Mouse (Mus musculus) induced T-regulatory cell, adult 2 months (primary cell): ENCODE data around the gene Ptp4a2.

ENCODE experiments used
- DNase-seq: peaks from one replicate; pipeline ENCODE4 v3.0.0-alpha.2; 2012; ENCODE audit warnings: low read depth

Gene Ptp4a2

DNA sequence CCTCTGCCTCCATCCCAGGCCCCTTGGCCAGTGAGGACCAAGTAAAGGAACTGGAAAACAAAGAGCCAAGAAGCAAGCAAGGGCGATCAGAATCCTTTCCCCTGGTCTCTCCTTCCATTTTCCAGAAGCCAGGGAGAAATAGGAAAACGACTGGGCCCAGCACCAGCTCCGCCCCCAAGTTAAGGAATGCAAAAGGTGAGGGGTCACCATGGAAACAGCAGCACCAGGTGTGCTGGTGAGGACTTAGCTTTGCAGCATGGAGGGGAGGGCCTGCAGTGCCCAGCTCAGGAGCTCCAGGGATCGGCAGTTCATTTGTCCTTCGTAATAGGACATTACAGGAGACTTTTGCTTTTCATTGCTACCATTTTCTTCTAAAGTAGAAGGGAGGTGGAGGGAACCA, 13.0 kb upstream of the Ptp4a2 start:
- DNase-seq = no peak

DNA sequence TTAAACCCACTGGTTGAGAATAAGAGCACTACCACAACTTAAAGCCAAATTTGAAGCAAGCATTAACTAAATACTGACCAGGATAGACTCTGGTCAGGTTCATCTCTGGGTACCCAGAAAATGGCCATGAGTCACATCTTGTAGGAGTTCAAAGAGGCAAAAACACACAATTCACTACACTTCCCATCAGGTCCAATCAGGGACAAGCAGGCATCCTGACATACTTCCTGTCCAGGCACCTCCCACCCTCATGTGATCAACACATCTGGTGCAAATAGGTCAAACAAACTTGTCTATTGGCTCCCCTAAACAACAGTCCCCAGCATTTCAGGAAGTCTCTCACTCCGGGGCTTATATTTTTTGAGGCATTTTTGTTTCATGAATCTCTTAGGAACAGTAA, 7.7 kb upstream of the Ptp4a2 start:
- peak; percentile 66 for DNase-seq

DNA sequence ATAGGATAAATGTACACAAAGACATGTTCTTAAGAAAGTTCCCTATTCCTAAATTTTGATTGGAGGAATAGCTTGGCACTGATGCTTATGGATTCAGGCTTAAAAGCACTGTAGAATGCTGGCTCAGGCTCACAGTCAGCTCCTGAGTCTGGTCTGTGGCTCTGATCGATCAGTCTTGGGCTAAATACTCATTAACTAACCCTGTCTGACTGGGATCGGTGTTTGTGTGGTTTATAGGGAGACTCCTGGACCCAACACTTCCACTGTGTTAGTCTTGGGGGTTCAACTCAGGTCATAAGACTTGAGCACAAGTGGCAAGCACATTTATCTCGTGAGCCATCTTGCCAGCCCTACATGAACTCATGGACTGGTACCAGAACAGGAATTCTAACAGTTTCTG, 6.0 kb upstream of the Ptp4a2 start:
- DNase-seq = no peak

DNA sequence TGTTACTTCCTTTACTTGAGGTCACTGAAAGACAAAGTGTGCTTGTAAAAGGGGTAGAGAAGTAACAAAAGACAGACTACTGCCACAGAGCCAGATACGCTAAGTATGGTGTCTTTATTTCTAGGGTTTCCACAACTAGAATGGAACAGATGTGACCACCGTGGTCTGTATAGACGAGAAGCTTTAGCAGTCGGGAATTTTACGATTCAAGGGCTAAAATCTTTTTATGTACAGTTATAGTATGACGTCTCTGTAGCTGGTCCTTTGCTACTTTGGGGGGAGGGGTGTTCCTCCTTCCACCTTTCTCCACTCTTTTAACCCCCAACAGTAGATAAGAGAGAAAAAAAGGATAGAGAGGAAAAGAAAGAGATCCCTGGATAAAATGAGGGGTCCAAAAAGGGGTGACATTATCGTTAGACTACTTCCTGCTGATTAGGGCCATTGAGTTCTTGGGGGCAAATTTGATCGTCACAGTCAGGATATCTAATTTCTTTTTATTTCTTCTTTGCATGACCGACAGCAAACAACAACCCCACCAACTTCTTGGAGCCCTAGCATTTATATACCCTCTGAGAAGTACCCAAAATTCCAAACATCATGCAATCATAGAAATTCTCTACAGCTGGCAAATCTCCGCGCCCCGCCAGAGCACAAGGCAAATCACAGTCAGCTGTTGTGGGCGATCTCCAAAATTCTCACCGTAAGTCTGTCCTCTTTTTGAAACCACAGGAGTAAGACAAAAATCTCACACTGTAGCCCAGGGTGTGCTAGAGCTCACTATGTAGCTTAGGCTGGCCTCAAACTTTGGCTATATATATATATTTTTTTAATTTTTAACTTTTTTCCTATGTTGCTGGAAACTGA, 818 bp downstream of the Ptp4a2 start:
- peak; percentile 71 for DNase-seq

DNA sequence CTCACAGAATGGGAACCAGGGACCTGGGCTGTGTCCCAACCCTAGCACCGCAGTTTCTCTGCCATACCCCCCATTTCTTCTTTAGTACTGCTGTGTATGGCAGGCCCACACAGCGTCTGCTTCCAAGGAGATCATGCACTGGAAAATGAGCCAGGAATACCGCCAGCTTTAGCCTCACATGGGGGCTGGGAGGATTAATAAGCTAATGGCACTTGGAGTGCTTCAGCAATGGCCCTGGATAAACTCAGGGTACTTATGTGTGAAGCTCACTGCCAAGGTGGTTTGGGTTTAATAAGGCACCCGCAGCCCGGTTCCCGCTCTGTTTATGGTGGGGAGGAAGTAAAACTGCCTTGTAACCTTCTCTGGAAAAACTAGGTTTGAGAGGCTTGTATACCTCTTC, 6.6 kb downstream of the Ptp4a2 start:
- DNase-seq = no peak

DNA sequence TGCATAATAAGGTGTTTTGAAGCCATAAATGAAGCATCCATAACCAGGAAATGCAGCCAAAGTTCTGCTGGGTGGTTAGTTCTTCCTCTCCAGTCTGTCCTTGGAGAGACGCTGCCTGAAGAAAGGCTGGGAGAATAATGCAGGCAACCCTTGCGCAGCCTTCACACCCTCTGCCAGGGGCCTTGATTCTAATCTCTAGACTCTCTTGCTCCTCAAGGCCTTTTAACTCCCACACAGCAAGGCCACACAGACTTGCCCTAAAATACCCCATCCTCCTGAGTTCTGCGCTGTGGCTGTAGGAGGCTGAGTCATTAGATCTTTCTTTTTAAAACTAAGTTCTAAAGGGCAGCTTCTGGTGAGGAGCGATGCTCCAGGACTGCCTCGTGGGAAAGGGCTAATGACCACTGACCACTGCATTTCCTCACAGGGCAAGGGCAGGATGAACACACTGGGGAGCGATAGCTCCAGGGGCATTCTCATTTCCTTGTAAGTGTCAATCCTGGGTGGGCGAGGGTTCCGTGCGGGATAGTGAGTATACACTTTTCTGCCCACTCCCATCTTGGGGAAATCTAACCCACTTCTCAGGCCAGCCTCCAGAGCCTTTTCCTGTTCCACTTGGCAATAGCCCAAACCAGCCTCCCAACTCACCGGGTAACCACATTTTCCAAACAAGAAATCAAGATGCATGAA, 7.6 kb downstream of the Ptp4a2 start:
- peak; percentile 77 for DNase-seq

DNA sequence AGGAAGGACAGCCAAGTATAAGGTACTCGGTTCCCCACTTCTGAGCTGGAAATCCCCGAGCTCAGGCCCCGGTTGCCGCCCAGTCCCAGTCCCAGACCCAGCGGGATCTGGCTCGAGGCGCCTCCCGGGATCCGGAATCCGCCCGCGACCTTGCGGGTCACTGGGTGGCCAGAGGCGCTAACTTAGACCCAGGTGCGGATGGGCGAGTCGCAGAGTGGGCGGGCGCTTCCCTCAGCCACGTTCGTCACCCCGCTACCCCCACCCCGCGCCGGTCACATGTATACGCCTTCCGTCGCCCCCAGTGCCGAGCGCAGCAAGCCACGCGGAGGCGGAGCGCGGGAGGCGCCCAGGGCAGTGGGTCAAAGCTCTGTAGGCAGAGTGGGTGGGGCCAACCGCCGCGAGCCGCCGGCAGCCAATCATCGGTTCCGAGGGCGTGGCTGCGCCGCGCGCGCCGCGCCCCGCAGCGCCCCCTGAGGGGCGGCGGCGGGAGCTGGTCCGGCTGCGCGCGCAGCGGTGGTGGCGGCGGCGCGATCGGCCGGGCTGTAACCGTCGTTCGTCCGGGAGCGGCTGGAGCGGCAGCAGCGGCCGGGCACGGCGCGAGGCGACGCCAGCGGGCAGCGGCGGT, 8.8 kb downstream of the Ptp4a2 start:
- DNase-seq = peak; percentile 98

DNA sequence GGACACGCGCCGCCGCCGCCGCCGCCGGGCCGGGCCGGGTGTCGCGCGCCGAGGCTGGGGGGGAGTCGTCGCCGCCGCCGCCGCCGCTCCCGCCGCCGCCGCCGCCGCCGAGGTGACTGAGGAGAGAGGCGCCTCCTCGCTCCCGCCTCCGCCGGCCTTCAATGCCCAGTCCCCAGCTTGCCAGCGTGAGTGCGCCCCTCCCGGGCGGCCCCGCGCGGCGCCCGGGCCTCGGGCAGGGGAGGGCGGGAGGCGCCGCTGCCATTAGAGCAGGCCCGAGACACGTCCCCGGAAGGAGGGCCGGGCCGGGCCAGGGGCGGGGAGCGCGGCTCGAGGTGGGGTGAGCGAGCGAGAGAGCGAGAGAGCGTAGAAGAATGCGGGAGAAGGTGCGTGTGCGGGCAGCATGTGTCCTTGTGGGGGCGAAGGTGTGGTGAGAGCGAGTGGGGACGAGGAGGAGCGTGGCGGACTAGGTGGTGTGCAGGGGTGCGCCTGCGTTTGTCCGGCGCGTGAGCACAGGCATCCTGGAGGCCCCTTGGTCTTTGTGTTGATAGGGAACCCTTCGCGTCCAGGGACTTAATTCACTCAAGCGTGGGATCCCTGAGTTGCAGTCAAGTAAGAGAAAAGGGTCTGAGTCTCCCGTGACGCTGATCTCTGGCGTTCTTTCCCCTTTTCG, 9.5 kb downstream of the Ptp4a2 start:
- peak; percentile 90 for DNase-seq

DNA sequence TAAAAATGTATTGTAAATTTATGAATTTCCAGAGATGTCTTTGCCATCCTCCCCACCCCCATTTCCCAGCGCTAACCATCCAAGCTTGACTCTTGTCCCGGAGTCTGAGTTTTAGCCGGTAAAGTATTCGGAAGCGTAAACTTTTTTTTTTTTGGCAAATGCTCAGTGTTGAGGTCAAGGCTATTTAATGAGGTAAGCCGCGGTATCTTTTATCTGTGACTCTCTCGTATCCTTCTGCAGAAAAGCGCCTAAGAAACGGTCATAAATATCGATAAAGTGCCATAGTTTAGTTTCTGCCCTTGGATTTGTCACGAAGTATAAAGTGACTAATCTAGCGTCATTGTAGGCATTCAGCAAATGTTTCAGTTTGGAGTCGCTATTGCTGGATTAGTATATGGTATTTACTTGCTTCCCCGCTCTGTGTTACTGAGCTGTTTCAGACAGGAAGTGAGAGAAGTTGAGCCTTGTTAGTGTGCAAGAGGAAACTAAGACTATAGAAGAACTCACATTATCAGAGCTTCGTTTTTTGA, 10.1 kb downstream of the Ptp4a2 start:
- peak; percentile 88 for DNase-seq

DNA sequence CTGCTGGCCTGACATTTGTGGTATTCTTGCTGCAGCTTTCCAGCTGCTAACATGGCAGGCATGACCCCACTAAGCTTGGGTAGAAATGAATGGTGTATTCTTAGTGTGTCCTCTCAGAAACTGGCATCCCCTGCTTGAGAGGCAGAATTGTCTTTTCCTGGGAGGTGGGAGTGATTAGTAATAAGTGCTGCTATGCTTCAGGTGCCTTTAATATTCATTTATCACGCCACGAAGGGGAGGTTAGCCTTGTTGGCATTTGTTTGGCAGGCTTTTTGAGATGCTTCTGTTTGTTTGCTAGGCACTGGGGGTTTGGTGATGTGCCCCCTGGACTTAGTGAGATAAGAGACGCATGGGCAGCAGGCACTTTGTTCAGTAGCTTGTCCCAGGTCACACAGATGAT, 11.3 kb downstream of the Ptp4a2 start:
- peak; percentile 56 for DNase-seq

DNA sequence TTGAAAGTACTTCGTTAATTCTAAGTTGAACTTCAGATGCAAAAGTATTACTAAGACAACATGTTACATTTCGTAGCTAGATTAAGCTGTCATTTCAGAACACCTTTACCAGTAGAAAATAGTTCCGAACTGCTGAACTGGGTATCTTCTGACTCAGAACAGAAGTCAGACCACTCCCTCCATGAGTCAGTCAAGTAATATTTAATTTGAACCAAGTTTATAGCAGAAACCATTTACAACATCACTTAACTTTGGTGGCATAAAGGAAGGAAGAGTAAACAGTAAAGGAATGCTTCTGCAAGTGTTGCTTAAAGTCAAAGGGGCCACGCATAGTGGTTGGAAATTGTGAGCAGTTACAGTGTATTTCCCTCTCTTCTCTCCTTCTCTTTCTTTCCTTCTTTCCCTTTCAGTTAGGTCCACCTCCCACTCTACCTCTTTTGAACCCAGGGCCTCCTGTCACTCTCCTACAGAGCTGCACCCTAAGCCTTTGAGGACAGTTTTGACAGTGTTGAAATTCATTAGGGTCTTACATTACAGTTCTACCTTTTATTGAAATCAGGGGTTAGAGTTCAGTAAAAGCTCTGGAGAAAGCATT, 12.3 kb downstream of the Ptp4a2 start:
- peak; percentile 74 for DNase-seq

DNA sequence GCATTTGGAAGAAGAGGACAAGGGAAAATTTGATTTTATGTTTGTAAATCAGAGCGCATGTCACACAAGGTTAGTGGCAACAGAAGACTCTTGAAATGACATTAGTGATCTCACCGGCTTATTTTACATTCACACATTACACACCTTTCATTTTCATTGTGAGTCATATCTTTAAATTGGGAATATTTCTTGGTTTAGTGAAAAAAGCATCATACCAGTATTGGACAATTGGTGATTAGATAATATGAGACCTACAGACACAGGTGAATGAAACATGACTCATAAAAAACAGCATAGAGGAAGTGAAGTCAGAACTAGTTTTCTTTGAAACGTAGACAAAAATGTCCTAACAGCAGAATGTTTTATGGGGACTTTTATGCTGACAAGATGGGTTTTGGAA, 16.6 kb downstream of the Ptp4a2 start:
- peak; percentile 83 for DNase-seq

DNA sequence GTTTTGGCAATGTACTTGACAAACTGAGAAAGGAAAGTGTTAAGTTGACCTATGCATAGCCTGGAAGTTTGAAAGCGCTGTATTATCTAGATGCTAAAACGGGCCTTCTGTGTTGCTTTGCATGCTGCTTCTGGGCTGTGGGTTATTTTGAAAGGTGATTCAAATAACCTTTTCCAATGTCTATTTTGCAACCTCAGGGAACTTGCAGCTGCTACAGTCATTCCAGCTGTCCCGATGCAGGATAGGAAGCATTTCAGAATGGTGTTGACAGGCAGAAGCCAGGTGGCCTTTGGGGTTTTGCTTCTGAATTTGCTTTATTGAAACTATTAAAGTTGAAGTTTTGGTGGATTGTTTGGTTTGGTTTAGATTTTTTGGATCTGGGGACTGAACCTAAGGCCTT, 17.1 kb downstream of the Ptp4a2 start:
- DNase-seq = no peak

DNA sequence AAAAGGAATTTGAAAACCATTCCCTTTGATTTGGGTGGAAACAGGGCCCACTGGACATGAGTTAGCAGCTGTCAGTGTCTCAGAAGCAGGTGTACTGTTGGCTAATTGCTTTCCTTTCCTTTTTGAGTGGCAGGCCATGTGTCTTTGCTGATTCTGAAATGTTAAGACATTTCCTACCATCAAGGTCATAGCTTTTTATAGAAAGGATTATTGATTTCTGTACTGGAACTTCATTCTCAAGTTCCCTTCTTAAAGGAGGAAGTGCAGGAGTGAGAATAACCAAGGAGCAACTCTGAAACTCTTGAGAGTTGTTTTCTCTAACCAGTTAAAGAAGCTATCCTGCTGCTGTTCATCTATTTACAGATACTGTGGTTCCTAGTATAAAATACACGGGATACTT, 18.8 kb downstream of the Ptp4a2 start:
- peak; percentile 48 for DNase-seq

DNA sequence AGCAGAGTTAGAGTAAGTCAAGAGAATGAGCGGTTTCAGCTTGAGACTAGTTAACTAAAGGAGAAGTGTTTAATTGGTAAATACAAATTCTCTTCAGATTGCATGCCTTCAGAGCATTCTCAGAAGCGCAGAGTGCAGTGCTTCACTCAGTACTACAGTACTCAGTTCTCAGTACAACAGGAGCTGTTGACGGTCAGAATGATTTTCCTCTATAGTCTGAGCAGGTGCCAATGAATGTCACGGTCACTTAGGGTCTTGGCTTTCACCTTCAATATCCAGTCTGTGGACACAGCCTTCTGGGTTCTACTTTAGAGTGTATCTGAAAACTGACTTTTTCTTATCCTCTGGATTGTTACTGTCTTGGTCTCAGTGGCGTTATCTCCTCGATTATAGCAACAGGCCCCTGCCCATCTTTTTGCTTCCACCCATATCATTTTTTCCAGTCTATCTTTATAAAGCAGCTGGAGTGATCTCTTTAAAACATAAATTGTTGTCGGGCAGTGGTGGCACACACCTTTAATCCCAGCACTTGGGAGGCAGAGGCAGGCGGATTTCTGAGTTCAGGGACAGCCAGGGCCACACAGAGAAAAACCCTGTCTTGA, 19.4 kb downstream of the Ptp4a2 start:
- DNase-seq = no peak

DNA sequence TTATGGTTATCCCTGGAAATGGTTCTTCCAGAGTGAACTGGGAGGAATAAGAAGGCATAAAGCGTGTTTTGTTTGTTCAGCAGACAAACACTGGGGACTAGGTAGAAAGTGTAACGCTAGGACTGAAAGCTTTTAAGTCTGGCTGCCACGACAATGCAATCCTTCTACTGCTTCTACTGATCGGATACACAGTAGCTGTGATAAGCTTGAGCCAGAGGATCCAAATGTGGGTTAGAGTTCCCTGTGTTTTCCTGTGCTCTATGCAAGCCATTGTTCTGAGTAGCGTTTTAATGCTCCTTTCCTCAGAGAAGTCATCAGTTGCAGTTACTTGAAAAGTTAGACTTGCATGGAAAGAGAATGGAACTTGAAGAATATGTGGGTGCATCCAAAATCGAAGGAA, 23.6 kb downstream of the Ptp4a2 start:
- no peak for DNase-seq

DNA sequence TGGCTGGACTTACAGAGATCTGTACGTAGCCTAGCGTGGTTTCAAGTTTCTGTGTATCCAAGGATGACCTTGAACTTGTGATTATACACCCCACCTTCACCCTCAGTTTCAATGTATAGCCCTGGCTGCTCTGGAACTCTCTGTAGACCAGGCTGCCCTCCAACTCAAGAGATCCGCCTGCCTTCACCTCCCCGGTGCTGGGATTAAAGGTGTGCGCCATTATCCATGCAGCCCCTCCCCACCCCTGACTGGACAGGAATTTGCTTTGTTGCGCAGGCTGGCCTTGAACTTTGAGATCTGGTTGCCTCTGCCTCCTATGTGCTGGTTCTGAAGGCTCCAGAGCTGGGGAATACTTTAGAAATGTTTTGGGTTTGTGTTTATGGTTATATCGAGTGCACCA, 24.3 kb downstream of the Ptp4a2 start:
- DNase-seq = no peak

DNA sequence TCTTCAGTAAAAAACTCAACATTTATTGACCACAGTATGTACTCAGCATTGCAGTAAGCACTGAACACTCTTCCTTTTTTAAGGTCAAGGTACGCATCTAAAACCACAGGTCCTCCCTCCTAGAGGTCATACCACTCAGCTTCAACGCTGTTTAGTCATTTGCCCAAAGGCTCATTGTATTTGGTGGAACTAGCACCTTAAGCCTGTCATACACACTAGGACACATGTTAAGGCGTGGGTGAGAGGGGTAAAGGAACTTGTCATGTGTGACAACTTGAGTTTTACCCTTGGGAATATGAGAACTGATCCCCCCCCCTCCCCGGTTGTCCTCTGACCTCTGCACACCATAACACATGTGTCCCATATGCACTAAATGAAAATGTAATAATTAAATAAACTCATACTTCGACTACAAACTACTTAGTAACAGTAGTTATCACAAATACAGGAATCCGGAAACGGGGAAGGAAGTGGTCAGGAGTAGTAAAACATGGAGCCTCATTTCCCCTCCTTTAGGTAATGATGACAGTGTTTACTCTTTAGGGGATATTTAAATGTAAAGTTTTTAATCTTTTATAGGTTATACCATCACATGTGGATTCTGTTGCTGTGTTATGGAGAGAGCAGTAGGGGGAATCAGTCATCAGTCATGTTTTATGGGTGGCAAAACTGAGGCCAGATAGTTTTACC, 29.0 kb downstream of the Ptp4a2 start:
- DNase-seq = peak; percentile 68

DNA sequence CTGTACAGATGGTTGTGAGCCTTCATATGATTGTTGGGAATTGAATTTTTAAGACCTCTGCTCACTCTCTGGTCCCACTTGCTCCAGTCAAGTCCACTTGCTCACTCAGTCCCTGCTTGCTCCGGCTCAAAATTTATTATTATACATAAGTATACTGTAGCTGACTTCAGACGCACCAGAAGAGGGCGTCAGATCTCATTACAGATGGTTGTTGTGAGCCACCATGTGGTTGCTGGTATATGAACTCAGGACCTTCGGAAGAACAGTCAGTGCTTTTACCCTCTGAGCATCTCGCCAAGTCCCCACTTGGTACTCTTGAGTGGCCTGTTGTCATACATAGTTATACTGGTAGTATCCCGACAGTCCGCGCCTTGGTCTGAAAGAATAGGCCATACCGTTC, 35.8 kb downstream of the Ptp4a2 start:
- DNase-seq = no peak

DNA sequence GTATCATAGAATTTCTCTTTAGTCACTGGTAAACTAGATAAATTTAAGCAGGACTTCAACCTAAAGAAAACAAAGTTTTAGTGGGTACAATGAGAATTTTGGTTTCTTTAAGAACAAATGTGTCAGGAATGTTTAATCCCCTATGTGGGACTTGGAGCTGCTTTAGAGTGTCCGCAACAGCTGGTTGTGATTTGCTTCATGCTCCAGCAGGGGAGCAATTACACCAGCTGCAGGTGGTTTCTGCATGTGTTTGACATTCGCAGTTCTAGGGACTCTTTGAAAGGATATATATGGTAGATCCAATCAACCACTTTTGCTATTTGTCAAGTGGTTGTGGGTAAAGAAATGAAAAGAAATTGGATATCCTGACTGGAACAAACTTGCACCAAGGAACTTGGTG, 39.5 kb downstream of the Ptp4a2 start:
- DNase-seq = no peak

DNA sequence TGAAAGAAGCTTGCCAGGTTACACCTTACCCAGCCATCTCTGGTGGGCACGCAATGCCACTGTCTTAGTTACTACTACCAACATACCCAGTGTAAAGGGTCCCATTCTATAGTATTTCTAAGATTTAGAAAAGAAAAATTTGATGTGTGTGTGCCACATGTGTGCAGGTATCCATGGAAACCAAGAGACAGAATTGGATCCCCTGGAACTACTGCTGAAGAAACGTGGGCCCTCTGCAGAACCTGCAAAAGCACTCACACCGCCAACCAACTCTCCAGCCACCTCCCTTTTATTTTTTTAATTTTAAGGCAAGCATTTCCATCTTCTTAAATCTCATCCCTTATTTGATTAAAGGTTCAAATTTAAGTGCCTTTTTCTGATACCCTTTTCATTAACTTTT, 40.8 kb downstream of the Ptp4a2 start:
- no peak for DNase-seq
